Mouse (Mus musculus) stomach, embryonic 16.5 days (tissue): ENCODE measurements around the gene Mtmr1. TPM values are rescaled to one million over a fixed set of nuclear protein-coding genes. Genes with fewer than 3 reads are reported as not detected.

ENCODE experiments used
- ATAC-seq: fragments of 200-750 bp; cut with Nextera tagmentation; 2 replicates; pipeline ENCODE4 v1.8.0; 2017; ENCODE audit warnings: moderate number of reproducible peaks, moderate TSS enrichment; ENCODE audit not compliant: insufficient read depth, low FRiP score
- H3K27ac ChIP-seq: fragments of 300-500 bp; sonication (generic); 2 replicates; pipeline ENCODE4 v1.5.1; 2014; ENCODE audit warnings: low read length
- H3K27me3 ChIP-seq: fragments of 300-500 bp; sonication (generic); 2 replicates; pipeline ENCODE4 v1.6.1; 2014; ENCODE audit warnings: low read length, control low read depth, mixed read lengths; ENCODE audit not compliant: control insufficient read depth, insufficient read depth
- H3K36me3 ChIP-seq: fragments of 300-500 bp; sonication (generic); 2 replicates; pipeline ENCODE4 v1.6.1; 2014; ENCODE audit warnings: low read length; ENCODE audit not compliant: control insufficient read depth, insufficient read depth
- H3K4me1 ChIP-seq: fragments of 300-500 bp; sonication (generic); 2 replicates; pipeline ENCODE4 v1.6.1; 2014; ENCODE audit warnings: low read length, control low read depth, mixed read lengths; ENCODE audit not compliant: control insufficient read depth, insufficient read depth
- H3K4me2 ChIP-seq: fragments of 300-500 bp; sonication (generic); 2 replicates; pipeline ENCODE4 v1.6.1; 2014; ENCODE audit warnings: low read depth, low read length, mixed read lengths
- H3K4me3 ChIP-seq: fragments of 300-500 bp; sonication (generic); replicated peaks from 2 replicates; pipeline ENCODE4 v1.5.1; 2014; ENCODE audit warnings: mild to moderate bottlenecking, low read length
- H3K9ac ChIP-seq: fragments of 300-500 bp; sonication (generic); 2 replicates; pipeline ENCODE4 v1.6.1; 2014; ENCODE audit warnings: low read length
- H3K9me3 ChIP-seq: fragments of 300-500 bp; sonication (generic); replicated peaks from 2 replicates; pipeline ENCODE4 v1.6.1; 2016; ENCODE audit warnings: low read length, control low read depth; ENCODE audit not compliant: control insufficient read depth
- WGBS: fragments of 180-500 bp; shearing (Covaris S2); extraction: QIAGEN DNeasy Blood & Tissue Kit; methylation state at CpG from one replicate; pipeline ENCODE4 v1.1.7; 2014; 5-methylcytosine and 5-hydroxymethylcytosine counted together
- polyA plus RNA-seq: library from polyadenylated mRNA; unstranded; fragments of >200 nt; fragmentation: Nextera tagmentation; extraction: Ambion mirVana; gene quantifications from 2 replicates; pipeline ENCODE4 v1.2.1, GENCODE M21; 2015

Mtmr1 gene
- polyA plus RNA-seq, 1 experiment from 2014 or later, result 12.2 TPM

- no peak overlapping the region for H3K4me3 ChIP-seq
- H3K9me3 ChIP-seq, result no peaks in the 10 kb centered on the region
- no peaks in the 10 kb centered on the region for H3K4me1 ChIP-seq
- H3K27me3 ChIP-seq, result no peaks in the 10 kb centered on the region; the same call in 1 of the 2 replicates
- H3K36me3 ChIP-seq, result no peaks in the 10 kb centered on the region
- ATAC-seq, result no peak
- WGBS, result 87% methylated on average over 5 of the region's 5 CpGs
- no peak overlapping the region for H3K9ac ChIP-seq
- H3K4me2 ChIP-seq, result no peak overlapping the region
- no peak overlapping the region for H3K27ac ChIP-seq
Observed at GRCm38 (mm10) chrX:71430900-71431299, 66.3 kb downstream of the Mtmr1 start.

DNA sequence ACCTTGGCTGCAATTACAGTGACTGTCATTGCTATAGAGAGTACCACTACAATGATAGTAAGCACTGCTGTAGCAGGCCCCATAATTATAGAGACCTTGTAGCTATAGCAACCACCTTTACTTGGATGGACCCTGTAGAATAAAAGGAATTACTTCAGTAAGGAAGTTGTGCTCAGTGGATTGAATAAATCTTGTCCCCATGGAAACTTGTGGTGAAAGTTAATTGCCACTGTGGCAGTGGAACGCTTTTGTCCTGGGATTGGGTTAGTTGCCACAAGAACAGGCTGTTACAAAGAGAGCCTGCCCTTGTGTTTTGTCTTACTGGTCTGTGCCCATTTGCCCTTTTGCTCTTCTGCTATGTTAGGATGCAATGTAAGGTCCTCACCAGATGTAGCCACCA lies 69.9 kb downstream of the Mtmr1 start:
- H3K4me3 ChIP-seq, result no peak overlapping the region
- WGBS, result 95% methylated on average over 1 of the region's 1 CpGs
- no peak overlapping the region for H3K9ac ChIP-seq
- H3K4me1 ChIP-seq, result no peaks in the 10 kb centered on the region
- H3K36me3 ChIP-seq, result no peaks in the 10 kb centered on the region
- ATAC-seq, result no peak
- no peaks in the 10 kb centered on the region for H3K9me3 ChIP-seq
- H3K4me2 ChIP-seq, result no peak overlapping the region
- H3K27me3 ChIP-seq, result no peaks in the 10 kb centered on the region
- H3K27ac ChIP-seq, result no peak overlapping the region

DNA sequence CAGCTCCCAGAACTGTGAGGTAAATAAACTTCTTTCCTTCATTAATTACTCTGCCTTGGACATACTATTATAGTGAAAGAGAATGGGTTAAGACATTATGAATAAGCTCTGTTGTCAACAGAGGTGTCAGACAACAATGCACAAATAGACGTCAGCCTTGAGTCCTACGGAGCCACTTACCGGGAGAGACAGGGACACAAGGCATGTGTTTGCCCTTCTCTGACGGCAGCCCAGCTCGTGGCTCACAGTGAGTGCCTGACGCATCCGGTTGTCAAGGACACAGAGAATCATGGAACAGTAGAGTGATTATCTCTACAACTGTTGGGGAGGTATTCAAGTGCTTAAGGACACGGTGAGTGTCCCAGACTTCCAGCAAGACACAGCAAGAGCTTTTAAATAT lies 70.3 kb downstream of the Mtmr1 start:
- Histone ChIP-seq H3K27ac (no peak overlapping the region), H3K36me3 (no peaks in the 10 kb centered on the region), H3K9ac (no peak overlapping the region), H3K9me3 (no peaks in the 10 kb centered on the region), H3K27me3 (no peaks in the 10 kb centered on the region), H3K4me3 (no peak overlapping the region), H3K4me2 (no peak overlapping the region), H3K4me1 (no peaks in the 10 kb centered on the region)
- 71% methylated on average over 8 of the region's 8 CpGs for WGBS
- no peak for ATAC-seq

DNA sequence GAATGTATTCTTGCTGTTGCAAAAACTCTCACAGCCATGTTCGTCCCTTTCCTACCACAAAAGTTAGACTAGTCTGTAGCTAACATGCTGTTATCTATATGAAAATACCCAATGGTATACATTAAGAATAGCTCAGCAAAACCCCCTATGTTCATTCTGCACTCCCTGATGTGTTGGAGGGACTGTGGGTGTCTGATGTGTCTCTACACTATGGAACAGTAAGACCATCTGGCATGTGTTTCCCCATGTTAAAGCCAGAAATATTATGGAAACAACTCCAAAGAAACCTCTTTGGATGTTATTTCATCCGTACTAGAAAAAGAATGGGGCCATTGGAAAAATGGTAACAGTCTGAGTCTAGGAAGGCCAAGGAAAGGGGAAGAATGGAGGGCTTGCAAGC lies 71.0 kb downstream of the Mtmr1 start:
- no peaks in the 10 kb centered on the region for H3K4me1 ChIP-seq
- no peaks in the 10 kb centered on the region for H3K36me3 ChIP-seq
- no peak overlapping the region for H3K27ac ChIP-seq
- H3K9me3 ChIP-seq, result no peaks in the 10 kb centered on the region
- H3K4me3 ChIP-seq, result no peak overlapping the region
- H3K4me2 ChIP-seq, result no peak overlapping the region
- no peak for ATAC-seq
- no peaks in the 10 kb centered on the region for H3K27me3 ChIP-seq
- H3K9ac ChIP-seq, result no peak overlapping the region
- WGBS, result 90% methylated on average over 2 of the region's 2 CpGs

- no peaks in the 10 kb centered on the region for H3K27me3 ChIP-seq
- H3K4me2 ChIP-seq, result no peak overlapping the region
- H3K27ac ChIP-seq, result no peak overlapping the region
- H3K9ac ChIP-seq, result no peak overlapping the region
- 87% methylated on average over 6 of the region's 6 CpGs for WGBS
- H3K36me3 ChIP-seq, result no peaks in the 10 kb centered on the region
- no peaks in the 10 kb centered on the region for H3K9me3 ChIP-seq
- no peaks in the 10 kb centered on the region for H3K4me1 ChIP-seq
- no peak for ATAC-seq
- no peak overlapping the region for H3K4me3 ChIP-seq
Observed at GRCm38 (mm10) chrX:71439473-71439872, 74.9 kb downstream of the Mtmr1 start.

GRCm38 (mm10) chrX:71442916-71443315 lies 78.4 kb downstream of the Mtmr1 start:
- ATAC-seq, result no peak
- WGBS, result 76% methylated on average over 5 of the region's 5 CpGs

DNA sequence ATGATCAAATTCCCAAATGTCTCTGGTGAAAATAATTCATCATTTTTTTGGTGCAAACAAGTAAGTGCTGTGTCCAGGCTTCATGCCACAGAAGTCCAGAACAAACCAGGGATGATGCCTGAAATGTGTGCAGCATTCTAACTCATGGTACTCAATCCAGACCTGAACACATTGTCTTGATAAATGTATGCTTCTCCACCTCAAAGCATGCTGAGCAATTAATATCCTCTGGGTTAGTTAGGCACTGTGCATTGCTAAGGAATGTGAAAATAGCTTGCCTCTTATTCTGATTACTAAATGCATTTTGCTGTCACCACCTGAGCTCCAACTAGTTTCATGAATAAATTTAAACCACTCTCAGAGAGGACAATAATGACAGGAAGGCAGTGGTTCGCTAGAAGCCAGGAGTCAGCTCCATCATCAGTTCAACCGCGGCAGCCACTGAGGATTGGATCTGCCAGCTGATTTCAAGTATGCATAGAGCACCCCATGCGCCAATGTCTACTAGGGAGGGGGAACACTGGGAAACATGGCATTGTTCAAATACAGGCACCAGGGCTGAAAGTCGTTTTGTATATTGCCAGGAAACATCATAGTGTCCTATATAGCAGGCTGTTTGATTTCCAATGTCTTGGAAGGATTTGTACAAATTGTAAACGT lies 91.6 kb downstream of the Mtmr1 start:
- no peak overlapping the region for H3K4me3 ChIP-seq
- no peak overlapping the region for H3K27ac ChIP-seq
- no peak for ATAC-seq
- WGBS, result 82% methylated on average over 6 of the region's 6 CpGs
- H3K9ac ChIP-seq, result no peak overlapping the region
- no peaks in the 10 kb centered on the region for H3K9me3 ChIP-seq
- H3K36me3 ChIP-seq, result no peaks in the 10 kb centered on the region
- no peaks in the 10 kb centered on the region for H3K4me1 ChIP-seq
- H3K27me3 ChIP-seq, result no peaks in the 10 kb centered on the region
- H3K4me2 ChIP-seq, result no peak overlapping the region

More at GRCm38 (mm10) chrX:71442916-71443315, 78.4 kb downstream of the Mtmr1 start:
- no peaks in the 10 kb centered on the region for H3K9me3 ChIP-seq
- H3K27ac ChIP-seq, result no peak overlapping the region
- no peak overlapping the region for H3K9ac ChIP-seq
- no peaks in the 10 kb centered on the region for H3K27me3 ChIP-seq
- no peaks in the 10 kb centered on the region for H3K36me3 ChIP-seq
- no peak overlapping the region for H3K4me3 ChIP-seq
- no peak overlapping the region for H3K4me2 ChIP-seq
- H3K4me1 ChIP-seq, result no peaks in the 10 kb centered on the region

GRCm38 (mm10) chrX:71464138-71464826 lies 99.7 kb downstream of the Mtmr1 start:
- no peak overlapping the region for H3K4me2 ChIP-seq
- 65% methylated on average over 7 of the region's 7 CpGs for WGBS
- no peaks in the 10 kb centered on the region for H3K4me1 ChIP-seq
- H3K9ac ChIP-seq, result no peak overlapping the region
- no peaks in the 10 kb centered on the region for H3K9me3 ChIP-seq
- H3K4me3 ChIP-seq, result no peak overlapping the region
- no peak overlapping the region for H3K27ac ChIP-seq
- no peaks in the 10 kb centered on the region; the same call in 1 of the 2 replicates for H3K27me3 ChIP-seq
- H3K36me3 ChIP-seq, result no peaks in the 10 kb centered on the region
- no peak for ATAC-seq

DNA sequence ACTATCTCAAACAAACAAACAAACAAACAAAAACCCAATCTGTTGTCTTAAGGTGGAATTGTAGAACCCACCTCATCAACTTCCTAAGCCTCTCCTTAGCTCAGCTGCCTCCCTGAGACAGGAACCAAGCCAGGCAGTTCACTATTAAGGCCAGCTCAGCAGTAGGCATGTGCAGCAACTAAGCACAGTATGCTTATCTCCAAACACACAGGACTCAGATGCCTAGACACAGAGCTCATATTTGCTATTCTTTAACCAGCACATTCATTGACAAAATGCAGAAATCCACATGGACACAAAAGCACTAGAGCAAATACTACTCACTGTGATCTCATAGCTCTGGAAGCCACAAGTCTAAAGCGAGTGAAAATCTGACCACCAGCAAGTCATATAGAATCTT lies 100.9 kb downstream of the Mtmr1 start:
- no peaks in the 10 kb centered on the region for H3K4me1 ChIP-seq
- H3K9ac ChIP-seq, result no peak overlapping the region
- no peak overlapping the region for H3K4me3 ChIP-seq
- no peaks in the 10 kb centered on the region for H3K9me3 ChIP-seq
- H3K4me2 ChIP-seq, result no peak overlapping the region
- no peak for ATAC-seq
- H3K36me3 ChIP-seq, result no peaks in the 10 kb centered on the region
- H3K27ac ChIP-seq, result no peak overlapping the region
- no peaks in the 10 kb centered on the region; the same call in 1 of the 2 replicates for H3K27me3 ChIP-seq
- WGBS, result 77% methylated on average over 1 of the region's 1 CpGs
